Mouse (Mus musculus) embryo, embryonic 10.5 days (tissue): ENCODE measurements around the gene Galr3.

Source experiments
- DNase-seq: peaks from one replicate; pipeline ENCODE4 v3.0.0-alpha.2; 2015; ENCODE audit warnings: low spot score

Galr3 gene

DNA sequence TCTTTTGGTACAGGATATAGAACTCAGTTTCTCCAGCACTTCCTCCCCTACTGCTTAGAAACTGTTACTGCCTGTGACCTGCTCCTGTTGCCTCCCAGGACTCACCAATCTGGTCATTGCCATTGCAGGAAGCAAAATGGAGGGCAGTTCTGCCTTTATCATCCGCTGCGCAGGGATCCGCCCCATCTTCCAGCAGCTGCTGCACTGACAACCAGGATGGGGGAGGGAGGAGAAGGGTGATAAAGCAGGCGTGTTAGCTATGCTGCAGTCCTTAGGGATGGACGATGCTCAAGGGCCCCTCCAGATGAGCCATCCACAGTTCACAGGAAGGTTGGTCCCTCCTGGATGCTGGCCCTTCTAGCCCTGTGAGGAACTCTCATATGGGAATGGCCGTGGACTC lies 16.2 kb downstream of the Galr3 start:
- no peak for DNase-seq

DNA sequence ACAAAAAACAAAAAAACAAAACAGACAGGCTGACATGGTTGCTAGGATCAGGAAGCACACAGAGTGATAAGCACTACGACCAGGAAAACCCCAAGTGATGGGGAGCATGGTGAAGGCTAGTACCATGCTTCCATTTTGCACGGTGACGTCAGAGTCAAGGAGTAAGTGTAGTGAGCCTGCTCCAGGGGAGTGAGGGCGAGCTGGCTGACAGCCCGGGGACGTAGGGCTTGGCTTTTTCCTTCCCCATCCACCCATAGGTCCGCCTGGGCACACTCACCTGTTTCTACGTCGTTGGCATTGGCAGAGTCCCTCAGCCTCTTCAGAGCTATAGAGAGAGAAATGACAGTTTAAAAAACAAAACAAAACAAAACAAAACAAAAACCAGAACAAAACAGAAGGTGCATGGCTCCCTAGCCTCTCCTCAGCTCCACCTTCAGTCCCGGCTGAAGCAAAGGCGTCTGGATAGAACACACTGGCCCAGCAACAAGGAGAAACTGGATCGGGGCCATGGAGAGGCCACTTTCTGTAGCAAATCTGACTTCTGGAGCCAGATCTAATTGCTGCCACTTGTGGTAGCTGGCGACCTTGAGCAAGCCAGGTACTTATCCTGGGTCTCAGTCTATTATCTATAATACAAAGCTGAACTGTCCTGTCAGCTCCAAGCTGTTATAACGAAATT lies 19.3 kb downstream of the Galr3 start:
- no peak for DNase-seq

DNA sequence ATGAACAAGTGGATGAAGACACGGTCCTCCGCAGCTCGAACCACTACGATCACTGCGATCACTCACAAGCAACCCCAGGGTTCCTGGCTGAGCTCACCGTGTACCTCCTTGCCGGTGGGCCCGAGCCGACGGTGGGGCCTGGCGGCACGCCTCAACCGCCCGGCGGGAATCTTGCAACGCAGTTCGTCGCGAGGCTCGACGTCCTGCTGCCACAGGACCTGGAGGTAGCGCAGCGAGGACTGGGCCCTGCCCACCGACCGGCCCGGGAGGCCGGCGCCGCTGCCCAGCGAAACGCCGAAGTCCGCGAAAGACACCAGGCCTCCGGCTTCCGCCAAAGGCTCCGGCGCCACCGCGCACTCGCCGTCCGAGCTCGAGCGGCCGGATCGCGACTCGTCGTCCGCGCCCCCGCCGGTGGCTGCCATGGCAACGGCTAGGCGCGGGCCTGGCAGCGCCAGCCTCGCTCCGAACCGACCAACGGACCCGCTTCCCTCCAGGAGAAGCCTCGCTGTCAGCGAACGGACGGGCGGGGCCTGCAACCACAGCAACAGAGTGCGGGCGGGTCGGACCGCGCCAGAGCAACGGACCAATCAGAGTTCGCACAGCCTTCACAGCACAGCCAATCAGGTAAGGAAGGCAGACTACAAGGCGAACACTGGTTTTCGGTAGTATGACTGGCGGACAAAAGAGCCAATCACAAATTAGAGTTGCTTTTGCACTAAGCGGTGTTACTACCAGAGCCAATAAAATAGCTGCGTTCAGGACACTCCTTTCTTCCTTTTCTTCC lies 20.9 kb downstream of the Galr3 start, which contains the start of gene Ankrd54:
Gene Ankrd54, minus strand, starts transcription at position 518 of the 784 bp plus-strand sequence.
- peak; percentile 100 for DNase-seq

DNA sequence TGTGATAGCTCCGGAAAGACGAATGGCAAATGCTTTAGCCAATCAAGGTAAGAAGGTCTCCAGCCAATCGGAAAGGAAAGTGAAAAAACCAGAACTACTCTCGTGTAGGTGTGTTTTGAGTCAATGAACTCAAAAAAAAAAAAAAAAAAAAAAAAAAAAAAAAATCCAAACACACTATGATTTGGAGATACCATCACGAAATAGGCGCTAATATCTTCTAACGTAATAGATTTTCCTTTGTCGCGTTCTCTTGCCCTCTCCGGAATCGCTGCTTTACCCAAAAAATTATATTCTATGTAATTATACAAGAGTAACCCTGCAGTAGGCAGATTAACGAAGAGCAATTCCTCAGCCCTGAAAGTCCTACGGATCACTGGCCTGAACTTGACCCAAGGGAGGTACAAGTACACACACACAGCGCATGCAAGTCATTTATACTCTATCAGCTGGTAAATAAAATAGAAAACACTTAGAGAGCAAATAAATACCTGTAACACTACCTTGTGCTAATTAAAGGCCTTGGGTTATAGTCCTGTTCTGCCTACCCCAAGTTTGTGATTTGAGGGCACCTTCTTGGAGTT lies 21.6 kb downstream of the Galr3 start:
- DNase-seq, result no peak

DNA sequence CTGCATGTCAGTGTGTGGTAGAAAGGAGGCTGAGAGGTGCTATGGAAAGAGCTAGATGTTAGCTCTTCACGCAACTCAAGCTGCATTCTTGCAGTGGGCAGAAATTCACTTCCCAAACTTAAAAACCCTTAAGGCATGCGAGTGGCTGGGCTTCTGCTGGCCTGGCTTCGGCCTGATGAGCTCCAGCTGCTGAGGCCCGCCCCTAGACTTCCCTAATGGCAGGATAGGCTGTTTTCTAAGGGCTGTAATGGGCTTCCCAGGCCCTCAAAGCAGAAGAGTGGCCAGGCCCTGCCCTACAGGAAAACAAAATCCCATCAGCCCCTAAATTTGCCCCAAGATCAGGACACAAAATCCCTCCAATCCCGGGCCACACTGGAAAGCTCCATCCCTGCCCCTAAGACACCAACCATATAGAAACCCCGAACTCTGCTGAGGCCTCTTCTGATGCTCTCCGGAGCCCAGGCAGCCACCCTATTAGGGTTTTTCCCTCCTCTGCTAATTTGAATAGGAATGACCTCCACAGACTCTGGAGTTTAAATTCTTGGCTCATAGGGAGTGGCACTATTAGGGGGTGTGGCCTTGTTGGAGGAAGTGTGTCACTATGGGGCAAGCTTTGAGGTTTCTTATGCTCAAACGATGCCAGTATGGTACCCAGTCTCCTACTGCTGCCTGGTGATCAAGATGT lies 23.5 kb downstream of the Galr3 start:
- DNase-seq, result no peak

DNA sequence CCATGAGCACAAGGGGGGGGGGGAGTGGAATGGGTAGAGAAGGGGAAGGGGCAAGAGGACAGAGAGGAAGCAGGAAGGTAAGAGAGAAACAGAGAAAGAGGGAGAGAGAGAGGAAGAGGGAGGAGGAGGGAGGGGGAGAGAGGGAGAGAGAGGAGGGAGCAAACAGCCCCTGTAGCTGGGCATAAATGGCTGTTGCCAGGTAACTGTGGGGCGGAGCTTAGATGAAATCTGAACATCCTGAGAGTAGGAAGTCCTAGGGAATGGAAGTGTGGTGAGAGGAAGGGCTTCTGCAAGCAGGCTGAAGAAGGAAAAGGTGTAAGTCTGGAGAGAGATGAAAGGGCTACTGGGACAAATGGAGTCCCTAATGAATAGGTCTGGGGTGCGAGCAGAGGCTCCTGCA lies 24.6 kb downstream of the Galr3 start:
- peak; percentile 45 for DNase-seq

DNA sequence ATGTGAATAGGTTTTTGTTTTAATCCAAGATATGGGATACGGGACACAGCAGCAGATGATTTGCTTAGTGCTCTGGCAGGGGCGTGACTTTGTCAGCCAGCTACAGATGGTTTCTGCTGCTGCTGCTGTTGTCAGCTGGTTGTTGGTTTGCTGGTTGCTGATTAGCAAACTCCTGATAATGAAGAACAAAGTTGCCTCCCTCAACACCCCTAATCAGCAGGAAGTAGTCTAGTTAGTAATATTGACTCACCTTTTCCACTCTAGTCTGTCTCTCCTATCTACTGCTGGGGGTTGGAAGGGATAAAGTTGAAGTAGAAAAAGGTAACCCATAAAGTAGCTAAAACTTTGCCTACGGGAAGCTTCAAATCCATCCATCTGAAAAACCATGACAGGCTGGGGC lies 25.9 kb downstream of the Galr3 start:
- no peak for DNase-seq

DNA sequence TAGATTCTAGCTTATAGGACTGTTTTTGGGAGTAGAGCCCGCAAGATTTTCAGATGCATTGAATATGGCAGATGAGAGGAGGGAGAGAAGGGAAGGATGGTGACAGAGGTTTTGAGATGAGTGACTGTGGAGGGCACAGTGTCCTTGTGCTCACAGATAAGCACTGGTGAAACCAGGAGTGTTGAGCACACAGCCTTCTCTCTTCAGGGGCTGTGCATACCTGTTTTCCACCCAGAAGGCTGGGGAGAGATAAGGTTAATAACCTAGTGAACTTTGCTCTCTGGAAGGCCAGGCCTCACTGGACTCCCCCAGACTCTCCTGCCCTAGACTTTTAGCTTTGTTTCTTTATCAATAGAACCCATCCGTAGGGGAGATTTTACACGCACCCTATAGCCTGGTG lies 26.7 kb downstream of the Galr3 start:
- no peak for DNase-seq

DNA sequence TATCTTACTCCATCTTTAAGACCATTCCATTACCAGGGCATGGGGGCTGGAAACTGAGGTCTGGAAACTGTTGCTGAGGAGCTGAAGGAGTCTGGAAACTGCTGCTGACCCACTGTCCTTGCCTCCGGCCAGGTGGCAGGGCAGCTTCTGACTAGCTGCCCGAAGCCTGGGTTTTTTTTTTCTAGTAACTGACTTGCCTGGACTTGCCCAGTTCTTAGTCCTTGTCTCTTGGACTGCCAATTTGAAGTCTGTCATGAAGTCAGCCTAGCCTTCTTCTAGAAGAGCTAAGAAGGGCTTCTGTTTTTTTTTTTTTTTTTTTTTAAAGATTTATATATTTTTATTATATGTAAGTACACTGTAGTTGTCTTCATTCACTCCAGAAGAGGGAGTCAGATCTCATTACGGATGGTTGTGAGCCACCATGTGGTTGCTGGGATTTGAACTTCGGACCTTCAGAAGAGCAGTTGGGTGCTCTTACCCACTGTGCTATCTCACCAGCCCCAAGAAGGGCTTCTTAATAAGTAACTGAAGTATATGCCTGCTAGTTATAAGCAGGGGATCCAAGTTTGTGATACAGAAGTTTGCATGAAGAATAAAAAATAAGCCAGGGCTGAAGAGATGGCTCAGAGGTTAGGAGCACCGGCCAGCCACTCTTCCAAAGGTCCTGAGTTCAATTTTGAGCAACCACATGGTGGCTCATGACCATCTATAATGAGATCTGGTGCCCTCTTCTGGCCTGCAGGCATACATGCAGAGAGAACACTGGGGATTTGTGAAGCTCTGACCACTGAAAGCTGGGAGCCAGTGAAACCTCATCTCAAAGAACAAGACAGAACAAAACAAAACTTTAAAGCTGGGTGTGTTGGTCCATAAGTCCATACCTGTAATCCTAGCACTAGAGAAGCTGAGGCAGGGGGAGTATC lies 29.7 kb downstream of the Galr3 start:
- peak; percentile 69 for DNase-seq

DNA sequence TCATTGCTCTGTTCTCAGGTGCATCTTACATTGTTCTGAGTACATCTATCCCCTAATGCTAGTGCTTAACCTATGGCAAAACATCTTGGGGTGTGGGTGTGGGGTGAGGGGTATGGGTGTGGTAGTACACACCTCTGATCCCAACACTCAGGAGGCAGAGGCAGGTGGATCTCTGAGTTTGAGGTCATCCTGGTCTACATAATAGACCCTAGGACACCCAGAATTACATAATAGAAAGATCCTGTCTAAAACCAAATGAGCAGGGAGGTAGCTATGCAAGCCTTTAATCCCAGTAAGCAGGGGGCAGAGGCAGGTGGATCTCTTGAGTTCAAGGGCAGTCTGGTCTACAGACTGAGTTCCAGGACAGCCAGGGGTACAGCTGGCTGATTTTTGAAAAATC lies 32.1 kb downstream of the Galr3 start:
- no peak for DNase-seq

DNA sequence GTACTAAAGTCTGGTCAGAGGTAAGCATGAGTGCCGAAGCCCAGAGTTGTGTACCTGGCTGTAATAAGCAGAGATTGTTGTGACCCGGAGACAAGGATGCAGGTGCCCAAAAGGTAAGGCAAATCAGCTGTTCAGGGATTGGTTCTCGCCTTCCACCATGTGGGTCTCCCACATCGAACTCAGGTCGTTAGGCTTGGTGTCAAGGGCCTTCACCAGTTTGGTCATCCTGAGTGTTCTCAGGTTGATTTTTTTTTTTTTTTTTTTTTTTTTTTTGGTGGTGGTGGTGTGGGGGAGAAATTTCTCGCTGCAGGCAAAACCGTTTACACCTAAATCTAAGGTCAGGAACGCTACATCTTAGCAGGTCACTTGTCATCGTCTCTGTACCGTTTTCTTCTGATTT lies 32.8 kb downstream of the Galr3 start:
- DNase-seq, result peak; percentile 12

DNA sequence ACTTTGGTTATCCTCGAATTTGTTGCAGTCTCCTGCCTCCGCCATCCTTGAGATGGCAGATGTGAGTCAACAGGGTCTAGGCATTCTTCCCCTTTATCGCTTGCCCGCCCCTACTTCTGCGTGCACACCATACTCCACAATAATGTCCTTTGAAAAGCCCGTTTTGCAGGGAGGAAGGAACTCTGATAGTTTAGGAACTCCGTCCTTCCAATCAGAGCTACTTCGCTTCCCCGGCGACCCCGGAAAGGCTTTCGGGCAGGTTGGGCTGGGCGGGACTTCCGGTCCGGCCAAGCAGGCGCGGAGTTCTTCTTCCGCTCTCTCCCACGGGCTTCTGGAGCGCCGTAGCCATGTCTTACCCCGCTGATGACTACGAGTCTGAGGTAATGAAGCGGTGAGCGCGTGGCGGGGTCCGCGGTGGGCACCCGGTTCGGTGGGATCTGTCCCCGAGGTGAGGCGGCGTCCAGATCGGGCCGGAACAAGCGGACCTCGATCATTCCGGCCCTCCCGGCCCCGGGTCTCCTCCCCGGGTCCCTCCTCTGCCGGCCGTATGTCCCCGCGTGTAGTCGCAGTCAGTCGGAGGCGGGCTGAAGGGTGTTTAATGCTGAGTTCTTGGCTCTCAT lies 33.3 kb downstream of the Galr3 start, which contains the start of gene Eif3l:
Gene Eif3l, plus strand, starts transcription at position 267 of the 620 bp plus-strand sequence.
- peak; percentile 94 for DNase-seq

DNA sequence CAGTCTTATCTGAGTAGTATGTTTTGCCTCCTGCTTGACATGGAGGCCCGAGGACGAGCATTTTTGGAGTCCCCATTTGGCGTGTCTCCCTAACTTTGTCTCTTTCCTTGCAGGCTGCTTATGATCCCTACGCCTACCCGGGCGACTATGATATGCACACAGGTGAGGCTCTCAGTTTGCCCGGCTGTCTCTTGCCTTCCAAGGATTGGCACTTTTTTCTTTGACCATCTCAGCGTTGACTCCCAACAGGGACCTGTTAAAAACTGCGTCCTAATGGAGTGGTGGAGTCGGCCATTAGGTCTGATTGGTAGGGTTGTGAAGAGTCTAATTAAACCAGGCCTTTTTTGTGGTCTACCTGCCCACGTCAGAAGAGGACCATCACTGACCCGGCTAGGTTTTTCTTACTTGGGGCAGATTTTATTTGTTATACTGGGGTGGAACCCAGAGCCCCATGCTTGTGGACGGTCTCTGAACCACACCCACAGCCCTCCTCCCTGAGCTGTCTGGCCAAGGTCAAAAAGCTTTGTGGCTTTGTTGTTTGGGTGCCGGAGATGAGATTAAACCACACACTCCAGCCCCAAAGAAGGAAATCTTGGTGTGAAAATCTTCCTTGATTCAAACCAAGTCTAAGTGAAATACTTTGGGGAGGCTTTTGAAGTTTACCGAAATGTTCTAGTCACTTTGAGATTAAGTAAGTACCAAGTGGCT lies 34.1 kb downstream of the Galr3 start:
- no peak for DNase-seq

DNA sequence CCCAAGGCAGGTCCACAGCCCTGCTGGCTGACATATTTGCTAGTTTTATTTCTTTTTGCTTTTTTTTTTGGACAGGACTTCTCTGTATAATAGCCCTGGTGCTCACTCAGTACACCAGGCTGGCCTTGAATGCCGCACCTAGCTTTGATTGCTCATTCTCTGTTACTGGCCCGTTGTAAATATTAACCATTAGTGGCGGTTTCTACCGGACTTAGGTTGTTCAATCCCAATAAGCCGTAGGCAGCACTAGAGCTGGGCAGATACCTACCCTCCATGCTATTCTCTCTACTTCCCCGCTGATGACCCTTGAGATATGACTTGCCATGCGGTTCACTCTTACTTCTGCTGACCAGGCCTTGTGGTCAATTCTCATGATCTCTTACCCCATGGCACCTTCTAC lies 37.9 kb downstream of the Galr3 start:
- DNase-seq, result no peak

DNA sequence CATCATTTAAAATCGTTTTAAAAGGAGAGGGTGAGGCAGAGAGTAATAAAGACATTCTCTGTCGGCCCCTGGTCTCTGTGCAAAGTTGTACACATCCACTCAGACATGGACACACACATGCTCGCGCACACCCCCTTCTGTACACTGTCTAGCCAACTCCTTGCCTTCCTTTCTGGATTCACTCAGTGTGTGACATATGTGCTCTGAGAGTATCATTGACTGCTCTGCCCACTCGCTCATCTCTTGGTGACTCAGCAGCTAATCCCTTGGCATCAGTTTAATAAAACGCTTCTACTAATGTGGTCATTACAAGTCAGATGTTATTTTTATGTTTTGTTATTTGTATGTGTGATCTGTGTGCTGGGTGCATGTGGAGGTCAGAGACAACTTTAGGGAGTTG lies 50.6 kb downstream of the Galr3 start:
- DNase-seq, result no peak
